ENCODE assay signal across 9 mouse cellular contexts in genomic region chr9:40344801-40345492, GRCm38 (mm10).
DNase-seq lines count a peak whose midpoint lies in the region; ATAC-seq and TF ChIP-seq lines count a peak whose summit lies in the region.
"Had no signal": no experiment of that assay in that cellular context is flagged by ENCODE, and none has a peak within 500 bp of the region (broad histone marks: within the 10 kb centered on the region; RNA-seq: fewer than 3 reads in every experiment).

No protein-coding gene starts in this region.

- no peak for TF ChIP-seq CTCF in gastrocnemius, adult 2 months (IDR thresholded peaks at IDR 0.05)

- no peak overlapping the region for H3K9ac ChIP-seq in heart, embryonic 15.5 days
- no peak overlapping the region for H3K9ac ChIP-seq in embryonic facial prominence, embryonic 11.5 days (replicated peaks; ENCODE audit: low read length)
- no peak overlapping the region for H3K9ac ChIP-seq in limb, embryonic 13.5 days

- ATAC-seq in heart, embryonic 15.5 days (replicated peaks; ENCODE audit: insufficient number of reproducible peaks, insufficient read depth, low FRiP score, low read depth): no peak
- ATAC-seq in embryonic facial prominence, embryonic 11.5 days (replicated peaks; ENCODE audit: insufficient number of reproducible peaks, low FRiP score, low TSS enrichment, low read depth): no peak
- ATAC-seq in limb, embryonic 13.5 days (ENCODE audit: low FRiP score, low read depth): 0 out of 2 replicates have a peak, but pooled peaks have one; percentile 13

- intact Hi-C loops in heart, postnatal 14 days (cut with DNase I): no loop called here
- intact Hi-C loops in gastrocnemius, adult 2 months (cut with DNase I): no loop called here

- H3K27me3 ChIP-seq in heart, embryonic 15.5 days: no peaks in the 10 kb centered on the region
- H3K27me3 ChIP-seq in embryonic facial prominence, embryonic 11.5 days (ENCODE audit: control insufficient read depth, insufficient read depth, low read length): no peaks in the 10 kb centered on the region
- no peaks in the 10 kb centered on the region for H3K27me3 ChIP-seq in limb, embryonic 13.5 days

- H3K4me3 ChIP-seq in heart, embryonic 15.5 days: no peak overlapping the region
- H3K4me3 ChIP-seq in embryonic facial prominence, embryonic 11.5 days (ENCODE audit: low read depth, low read length): no peak overlapping the region
- no peak overlapping the region for H3K4me3 ChIP-seq in limb, embryonic 13.5 days
- H3K4me3 ChIP-seq in gastrocnemius, adult 2 months: no peak overlapping the region

- no peak overlapping the region for H3K27ac ChIP-seq in heart, embryonic 15.5 days
- no peak overlapping the region for H3K27ac ChIP-seq in embryonic facial prominence, embryonic 11.5 days (replicated peaks; ENCODE audit: low read depth, low read length)
- H3K27ac ChIP-seq in limb, embryonic 13.5 days: no peak overlapping the region
- H3K27ac ChIP-seq in gastrocnemius, adult 2 months: no peak overlapping the region

- no peaks in the 10 kb centered on the region for H3K36me3 ChIP-seq in heart, embryonic 15.5 days
- no peaks in the 10 kb centered on the region for H3K36me3 ChIP-seq in embryonic facial prominence, embryonic 11.5 days (replicated peaks; ENCODE audit: control insufficient read depth, insufficient read depth, low read depth, low read length)
- H3K36me3 ChIP-seq in limb, embryonic 13.5 days: no peaks in the 10 kb centered on the region

- H3K9me3 ChIP-seq in heart, embryonic 15.5 days (replicated peaks): no peaks in the 10 kb centered on the region
- H3K9me3 ChIP-seq in embryonic facial prominence, embryonic 11.5 days (replicated peaks; ENCODE audit: control insufficient read depth, low read length): no peaks in the 10 kb centered on the region
- H3K9me3 ChIP-seq in limb, embryonic 13.5 days: no peaks in the 10 kb centered on the region

- H3K4me2 ChIP-seq in heart, embryonic 15.5 days: peak overlapping the region; percentile 61; the same call in 1 of the 2 replicates
- H3K4me2 ChIP-seq in embryonic facial prominence, embryonic 11.5 days (ENCODE audit: low read depth, low read length): peak overlapping the region; percentile 5
- H3K4me2 ChIP-seq in limb, embryonic 13.5 days (replicated peaks): peak overlapping the region; percentile 67

- DNase-seq in heart, postnatal 14 days: no peak
- peak; percentile 26 for DNase-seq in CD4-positive helper T cell, adult 2 months (ENCODE audit: low read depth, low spot score)
- DNase-seq in embryonic facial prominence, embryonic 11.5 days (ENCODE audit: low spot score): no peak
- DNase-seq in adrenal gland, postnatal 25 days: no peak
- DNase-seq in gastrocnemius, adult 8-10 months (ENCODE audit: low spot score in 2 of 2): no peak
- DNase-seq in gastrocnemius, adult 2 months: no peak
- DNase-seq: thymus, adult 18-20 months had no signal

- WGBS in heart, embryonic 15.5 days: 40% methylated on average over 10 of the region's 10 CpGs
- WGBS in embryonic facial prominence, embryonic 11.5 days: 61% methylated on average over 10 of the region's 10 CpGs
- 48% methylated on average over 10 of the region's 10 CpGs for WGBS in limb, embryonic 13.5 days

- H3K4me1 ChIP-seq in heart, embryonic 15.5 days (replicated peaks): peaks cover 28% of the 10 kb centered on the region
- peaks cover 2% of the 10 kb centered on the region; the same call in 1 of the 2 replicates for H3K4me1 ChIP-seq in embryonic facial prominence, embryonic 11.5 days (ENCODE audit: control insufficient read depth, insufficient read depth, low read length)
- peaks cover 17% of the 10 kb centered on the region for H3K4me1 ChIP-seq in limb, embryonic 13.5 days

Comparison
In these comparisons a context has a peak if more than half of its experiments do, and no peak if none do; other contexts are left out.
1. H3K4me2 ChIP-seq: peak in every context shown above with its lines; median percentile 67 in limb, embryonic 13.5 days; 61 in heart, embryonic 15.5 days; 5 in embryonic facial prominence, embryonic 11.5 days.